Mouse (Mus musculus): ENCODE results near the gene Tex11. TPM values are rescaled to one million over a fixed set of nuclear protein-coding genes. Genes with fewer than 3 reads are reported as not detected.

Gene Tex11
- polyA plus RNA-seq, 1 experiment: not detected

DNA sequence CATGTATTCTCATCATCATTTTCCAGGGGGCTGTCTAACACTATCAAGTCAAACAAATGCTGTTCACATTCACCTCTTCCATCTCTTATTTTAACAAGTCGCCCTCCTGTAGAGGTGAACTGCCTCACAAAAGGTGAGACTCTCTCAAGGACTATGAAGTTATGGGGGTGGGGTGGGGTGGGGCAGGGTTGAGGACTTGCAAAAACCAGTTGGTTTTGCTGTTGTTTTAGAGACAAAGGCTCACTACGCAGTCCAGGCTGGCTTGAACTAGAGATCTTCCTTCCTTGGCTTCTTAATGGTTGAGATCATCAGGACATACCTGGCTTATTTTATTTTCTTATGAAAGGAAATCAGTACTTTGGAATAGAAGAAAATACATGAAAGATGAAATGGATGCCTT lies 226.7 kb downstream of the Tex11 start:
- Histone ChIP-seq H3K4me3 (ENCODE audit: low read depth, low read length) (no peak overlapping the region), H3K27me3 (ENCODE audit: control insufficient read depth, insufficient read depth, low read length) (no peaks in the 10 kb centered on the region), H3K4me1 (ENCODE audit: control insufficient read depth, insufficient read depth, insufficient read length, low read length) (peaks cover 6% of the 10 kb centered on the region; the same call in 1 of the 2 replicates), H3K36me3 (ENCODE audit: control insufficient read depth, insufficient read depth, low read length) (no peaks in the 10 kb centered on the region), H3K27ac (ENCODE audit: insufficient read depth, low read depth, low read length) (no peak overlapping the region)
- WGBS: 89% methylated on average over 2 of the region's 2 CpGs
- TF ChIP-seq POLR2A (IDR thresholded peaks at IDR 0.05; ENCODE audit: low read depth, low read length) (no peak), CTCF (IDR thresholded peaks at IDR 0.05; ENCODE audit: extremely low read depth, insufficient read length, insufficient replicate concordance, low read depth, low read length) (no peak)

DNA sequence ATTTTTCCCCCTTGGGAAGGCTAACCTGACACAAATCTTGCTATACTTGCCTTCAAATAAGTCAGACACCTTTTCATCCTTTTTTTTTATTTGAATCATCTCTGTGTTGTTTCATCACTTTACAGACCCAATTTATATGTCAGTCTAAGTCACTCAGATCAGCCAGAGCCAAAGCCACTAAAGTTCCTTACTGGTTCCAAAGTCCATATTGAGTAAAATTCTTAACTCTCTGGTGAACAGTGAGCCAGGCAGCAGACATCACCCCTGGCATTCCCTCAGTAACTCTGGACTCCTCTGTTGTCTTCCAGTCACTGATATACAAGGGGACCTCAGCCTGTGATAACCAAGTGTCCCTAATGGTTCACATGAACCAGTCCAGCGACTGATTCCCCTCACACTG lies 233.9 kb downstream of the Tex11 start:
- Histone ChIP-seq H3K27me3 (ENCODE audit: control insufficient read depth, insufficient read depth, low read length) (no peaks in the 10 kb centered on the region), H3K4me1 (ENCODE audit: control insufficient read depth, insufficient read depth, insufficient read length, low read length) (peaks cover 22% of the 10 kb centered on the region; the same call in 1 of the 2 replicates), H3K4me3 (ENCODE audit: low read depth, low read length) (no peak overlapping the region), H3K27ac (ENCODE audit: insufficient read depth, low read depth, low read length) (peak overlapping the region; percentile 82), H3K36me3 (ENCODE audit: control insufficient read depth, insufficient read depth, low read length) (no peaks in the 10 kb centered on the region)
- 42% methylated on average over 1 of the region's 1 CpGs for WGBS
- no peak for TF ChIP-seq CTCF (IDR thresholded peaks at IDR 0.05; ENCODE audit: extremely low read depth, insufficient read length, insufficient replicate concordance, low read depth, low read length)
- no peak for TF ChIP-seq POLR2A (IDR thresholded peaks at IDR 0.05; ENCODE audit: low read depth, low read length)

DNA sequence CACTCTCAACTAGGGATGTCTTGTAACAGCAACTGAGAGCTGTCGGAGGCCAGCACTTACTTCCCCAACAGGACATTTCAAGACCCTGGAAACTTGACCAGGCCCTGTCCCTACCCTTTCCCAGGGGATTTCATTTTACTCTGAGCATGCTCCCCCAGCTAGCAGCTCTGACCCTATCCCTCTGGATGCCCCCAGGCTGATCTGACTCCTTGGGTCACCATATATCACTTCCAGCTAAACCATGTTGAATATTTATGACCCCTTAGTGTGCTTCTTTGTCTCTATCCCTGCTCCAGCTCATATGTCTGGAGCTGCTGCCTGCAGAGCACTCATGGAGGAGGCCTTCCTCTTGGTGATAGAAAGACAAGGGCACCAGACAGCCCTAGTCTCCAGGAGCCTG lies 238.3 kb downstream of the Tex11 start:
- WGBS: 83% methylated on average over 1 of the region's 1 CpGs

GRCm38 (mm10) chrX:100818681-100819080 lies 240.8 kb downstream of the Tex11 start:
- peaks cover 29% of the 10 kb centered on the region for H3K36me3 ChIP-seq (ENCODE audit: control insufficient read depth, insufficient read depth, low read length)
- H3K27me3 ChIP-seq (ENCODE audit: control insufficient read depth, insufficient read depth, low read length): no peaks in the 10 kb centered on the region
- peaks cover 8% of the 10 kb centered on the region; the same call in 1 of the 2 replicates for H3K4me1 ChIP-seq (ENCODE audit: control insufficient read depth, insufficient read depth, insufficient read length, low read length)
- no peak for TF ChIP-seq POLR2A (IDR thresholded peaks at IDR 0.05; ENCODE audit: low read depth, low read length)
- TF ChIP-seq CTCF (IDR thresholded peaks at IDR 0.05; ENCODE audit: extremely low read depth, insufficient read length, insufficient replicate concordance, low read depth, low read length): no peak
- WGBS: 89% methylated on average over 9 of the region's 9 CpGs
- no peak overlapping the region for H3K4me3 ChIP-seq (ENCODE audit: low read depth, low read length)
- no peak overlapping the region for H3K27ac ChIP-seq (ENCODE audit: insufficient read depth, low read depth, low read length)

More for the DNA sequence above, 238.3 kb downstream of the Tex11 start:
- Histone ChIP-seq H3K4me3 (ENCODE audit: low read depth, low read length) (no peak overlapping the region), H3K27ac (ENCODE audit: insufficient read depth, low read depth, low read length) (no peak overlapping the region), H3K27me3 (ENCODE audit: control insufficient read depth, insufficient read depth, low read length) (no peaks in the 10 kb centered on the region), H3K4me1 (ENCODE audit: control insufficient read depth, insufficient read depth, insufficient read length, low read length) (peaks cover 12% of the 10 kb centered on the region; the same call in 1 of the 2 replicates), H3K36me3 (ENCODE audit: control insufficient read depth, insufficient read depth, low read length) (peaks cover 9% of the 10 kb centered on the region)
- TF ChIP-seq POLR2A (IDR thresholded peaks at IDR 0.05; ENCODE audit: low read depth, low read length) (no peak), CTCF (IDR thresholded peaks at IDR 0.05; ENCODE audit: extremely low read depth, insufficient read length, insufficient replicate concordance, low read depth, low read length) (no peak)

- no peaks in the 10 kb centered on the region for H3K27me3 ChIP-seq (ENCODE audit: control insufficient read depth, insufficient read depth, low read length)
- 82% methylated on average over 7 of the region's 7 CpGs for WGBS
- no peak for TF ChIP-seq POLR2A (IDR thresholded peaks at IDR 0.05; ENCODE audit: low read depth, low read length)
- TF ChIP-seq CTCF (IDR thresholded peaks at IDR 0.05; ENCODE audit: extremely low read depth, insufficient read length, insufficient replicate concordance, low read depth, low read length): no peak
Measured at GRCm38 (mm10) chrX:100815766-100816165, 243.7 kb downstream of the Tex11 start.

DNA sequence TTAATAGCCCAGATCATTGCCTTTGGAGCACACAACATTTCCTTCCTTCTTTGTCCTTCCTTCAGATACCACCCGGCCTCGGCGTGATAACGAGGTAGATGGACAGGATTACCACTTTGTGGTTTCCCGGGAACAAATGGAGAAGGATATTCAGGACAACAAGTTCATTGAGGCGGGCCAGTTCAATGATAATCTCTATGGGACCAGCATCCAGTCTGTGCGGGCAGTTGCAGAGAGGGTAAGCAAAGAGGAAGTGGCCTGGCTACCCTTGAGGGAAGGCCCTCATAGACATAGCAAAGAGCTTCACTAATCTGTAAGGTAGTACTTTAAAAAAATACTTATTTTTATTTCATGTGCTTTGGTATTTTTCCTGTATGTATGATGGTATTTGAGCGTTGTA lies 245.3 kb downstream of the Tex11 start:
- no peaks in the 10 kb centered on the region for H3K4me1 ChIP-seq (ENCODE audit: control insufficient read depth, insufficient read depth, insufficient read length, low read length)
- H3K27me3 ChIP-seq (ENCODE audit: control insufficient read depth, insufficient read depth, low read length): no peaks in the 10 kb centered on the region
- H3K27ac ChIP-seq (ENCODE audit: insufficient read depth, low read depth, low read length): no peak overlapping the region
- no peak for TF ChIP-seq POLR2A (IDR thresholded peaks at IDR 0.05; ENCODE audit: low read depth, low read length)
- no peak for TF ChIP-seq CTCF (IDR thresholded peaks at IDR 0.05; ENCODE audit: extremely low read depth, insufficient read length, insufficient replicate concordance, low read depth, low read length)
- 84% methylated on average over 8 of the region's 8 CpGs for WGBS
- H3K4me3 ChIP-seq (ENCODE audit: low read depth, low read length): no peak overlapping the region
- peaks cover 53% of the 10 kb centered on the region for H3K36me3 ChIP-seq (ENCODE audit: control insufficient read depth, insufficient read depth, low read length)

More at GRCm38 (mm10) chrX:100815766-100816165, 243.7 kb downstream of the Tex11 start:
- Histone ChIP-seq H3K27ac (ENCODE audit: insufficient read depth, low read depth, low read length) (no peak overlapping the region), H3K4me3 (ENCODE audit: low read depth, low read length) (no peak overlapping the region), H3K4me1 (ENCODE audit: control insufficient read depth, insufficient read depth, insufficient read length, low read length) (0 out of 2 replicates have a peak, but pooled peaks cover 2% of the 10 kb centered on the region), H3K36me3 (ENCODE audit: control insufficient read depth, insufficient read depth, low read length) (peaks cover 46% of the 10 kb centered on the region)

DNA sequence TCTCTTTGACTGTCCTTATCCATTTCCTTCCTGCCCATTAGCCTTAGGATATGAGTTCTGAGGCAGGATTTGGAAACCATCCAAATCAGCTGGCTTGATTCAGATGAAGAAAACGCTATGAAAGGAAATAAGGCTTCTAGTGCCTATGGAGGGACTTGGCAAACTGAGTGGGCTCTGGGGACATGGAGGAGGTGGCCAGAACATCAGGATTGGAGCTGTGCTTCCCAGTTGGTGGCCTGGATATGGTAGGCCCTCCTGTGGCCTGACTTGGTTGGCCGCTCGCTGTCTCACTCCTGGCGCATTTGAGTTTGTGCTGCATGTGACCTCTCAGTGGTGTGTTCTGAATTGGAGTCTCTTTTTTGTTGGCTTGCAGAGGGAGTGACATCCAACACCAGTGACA lies 248.3 kb downstream of the Tex11 start:
- no peaks in the 10 kb centered on the region for H3K4me1 ChIP-seq (ENCODE audit: control insufficient read depth, insufficient read depth, insufficient read length, low read length)
- WGBS: 81% methylated on average over 4 of the region's 4 CpGs
- H3K36me3 ChIP-seq (ENCODE audit: control insufficient read depth, insufficient read depth, low read length): peaks cover 63% of the 10 kb centered on the region
- no peak overlapping the region for H3K27ac ChIP-seq (ENCODE audit: insufficient read depth, low read depth, low read length)
- H3K4me3 ChIP-seq (ENCODE audit: low read depth, low read length): no peak overlapping the region
- H3K27me3 ChIP-seq (ENCODE audit: control insufficient read depth, insufficient read depth, low read length): no peaks in the 10 kb centered on the region
- no peak for TF ChIP-seq POLR2A (IDR thresholded peaks at IDR 0.05; ENCODE audit: low read depth, low read length)

Data from small intestine, adult 2 months (tissue).